Mouse (Mus musculus) myocyte (in vitro differentiated cells): Measurements from ENCODE around the gene Coq4.
A peak's percentile ranks its signal among the peaks of the same experiment; 100 is the strongest.

ENCODE experiments used
- MAX ChIP-seq: IDR thresholded peaks from one replicate; pipeline ENCODE4 v1.6.1; 2011; ENCODE audit warnings: low read depth, mild to moderate bottlenecking, control low read depth
- MYOG ChIP-seq, 3 experiments: IDR thresholded peaks; one replicate each; pipeline ENCODE4 v1.6.1; 2011; ENCODE audit warnings: control low read depth in 2 of 3, low read depth in 2 of 3, mild to moderate bottlenecking in 2 of 3; ENCODE audit not compliant: insufficient read length in 2 of 3, control insufficient read depth in 1 of 3, insufficient read depth in 1 of 3
- POLR2A ChIP-seq: IDR thresholded peaks from one replicate; pipeline ENCODE4 v1.6.1; 2011; ENCODE audit warnings: low read depth, mild to moderate bottlenecking, control low read depth, moderate library complexity; ENCODE audit not compliant: insufficient read length
- USF1 ChIP-seq: IDR thresholded peaks from one replicate; pipeline ENCODE4 v1.6.1; 2011; ENCODE audit warnings: low read depth, mild to moderate bottlenecking, control low read depth, moderate library complexity

DNA sequence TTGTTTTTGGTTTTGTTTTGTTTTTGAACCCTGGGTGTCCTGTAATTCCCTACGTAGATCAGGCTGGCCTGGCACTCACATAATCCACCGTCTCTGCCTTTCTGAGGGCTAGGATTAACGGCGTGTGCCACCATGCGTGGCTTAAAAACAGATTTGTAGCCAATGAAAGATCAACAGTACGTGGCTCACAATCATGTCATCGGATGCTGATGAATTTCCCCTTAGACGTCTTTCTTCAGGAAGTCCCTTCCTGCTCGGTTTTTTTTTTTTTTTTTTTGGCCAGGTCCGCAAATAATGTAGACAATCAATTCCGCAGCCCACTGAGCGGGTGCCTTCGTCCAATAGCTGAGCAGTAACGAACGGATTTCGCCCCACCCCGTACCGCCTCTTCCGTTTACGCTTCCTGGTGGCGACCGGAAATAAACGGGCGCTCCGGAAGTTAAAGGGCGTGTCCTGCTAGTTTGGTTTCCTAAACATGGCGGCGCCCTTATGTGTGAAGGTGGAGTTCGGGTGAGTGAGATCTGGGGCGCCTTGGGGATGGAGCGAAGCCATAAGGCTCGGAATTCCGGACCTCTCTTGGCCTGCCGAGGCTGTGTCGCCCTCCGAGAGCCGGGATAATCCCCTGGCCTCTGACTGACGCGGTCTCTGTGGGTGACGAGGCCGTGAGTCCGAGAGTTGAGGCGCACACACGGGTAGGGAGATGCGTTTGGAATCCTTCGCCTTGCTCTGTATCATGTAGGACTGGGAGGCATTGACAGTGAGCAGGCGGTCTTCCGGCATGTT, 39.8 kb downstream of the Coq4 start:
- TF ChIP-seq MYOG (IDR thresholded peaks at IDR 0.05; ENCODE audit: control insufficient read depth in 1 of 3, insufficient read depth in 1 of 3, insufficient read length in 2 of 3, low read depth in 2 of 3) (no peak), POLR2A (peak; percentile 49), USF1 (no peak), MAX (no peak)
